Mouse (Mus musculus): Measurements from ENCODE around the gene Tbx1. TPM values are rescaled to one million over a fixed set of nuclear protein-coding genes. Genes with fewer than 3 reads are reported as not detected.

The Tbx1 gene
- polyA plus RNA-seq, 1 experiment = 4.2 TPM

DNA sequence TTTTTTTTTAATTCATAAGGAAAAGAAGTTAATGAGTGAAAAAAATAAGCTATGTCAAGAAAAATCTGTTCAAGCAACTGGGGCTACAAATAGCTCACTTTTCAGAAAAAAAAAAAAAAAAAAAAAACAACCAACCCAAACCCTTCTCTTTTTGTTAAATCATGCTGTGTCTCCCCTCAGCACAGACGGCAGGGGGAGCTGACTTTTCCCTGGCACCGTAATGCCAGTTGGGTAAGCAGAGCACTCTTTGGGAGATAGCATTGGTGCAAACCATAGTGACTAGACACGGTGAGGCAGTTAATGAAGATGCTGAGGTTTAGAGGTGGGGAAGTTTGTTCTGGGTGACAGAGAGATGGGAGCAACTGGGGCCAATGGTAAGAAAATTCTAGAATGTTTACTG is 41.6 kb upstream of the Tbx1 start:
- Histone ChIP-seq H3K4me1 (ENCODE audit: control insufficient read depth, insufficient read depth, low read length) (peaks cover 26% of the 10 kb centered on the region), H3K4me3 (ENCODE audit: control insufficient read depth, low read depth, low read length) (no peak overlapping the region), H3K36me3 (ENCODE audit: control insufficient read depth, insufficient read depth, low read length) (no peaks in the 10 kb centered on the region), H3K27ac (ENCODE audit: control insufficient read depth, insufficient read depth, low read depth, low read length) (no peak overlapping the region), H3K27me3 (ENCODE audit: control insufficient read depth, insufficient read depth, low read length) (no peaks in the 10 kb centered on the region)
- TF ChIP-seq CTCF (IDR thresholded peaks at IDR 0.05; ENCODE audit: control insufficient read depth, insufficient read depth, insufficient replicate concordance, low read depth, low read length) (no peak), POLR2A (IDR thresholded peaks at IDR 0.05; ENCODE audit: control insufficient read depth, low read depth, low read length) (no peak)

DNA sequence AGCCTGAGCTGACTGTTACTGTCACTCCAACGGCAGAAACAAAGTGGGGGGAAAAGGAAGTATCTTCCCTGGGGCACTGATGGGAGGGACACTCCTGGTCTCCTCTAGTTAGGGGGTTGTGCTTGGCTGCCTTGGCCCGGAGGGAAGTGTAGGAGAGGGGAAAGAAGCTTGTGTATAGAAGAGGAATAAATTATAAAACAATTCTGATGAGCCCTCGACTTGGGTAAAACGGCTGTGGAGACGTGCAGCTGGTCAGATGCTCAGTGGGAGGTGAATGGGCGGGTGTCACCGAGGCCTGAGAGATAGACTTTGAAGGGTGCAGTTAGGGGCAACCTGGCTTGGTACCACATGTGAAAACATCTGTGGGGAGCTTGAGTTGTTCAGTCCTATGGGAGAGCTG is 40.7 kb upstream of the Tbx1 start:
- no peak overlapping the region for H3K4me3 ChIP-seq (ENCODE audit: control insufficient read depth, low read depth, low read length)
- no peaks in the 10 kb centered on the region for H3K36me3 ChIP-seq (ENCODE audit: control insufficient read depth, insufficient read depth, low read length)
- TF ChIP-seq POLR2A (IDR thresholded peaks at IDR 0.05; ENCODE audit: control insufficient read depth, low read depth, low read length) = no peak
- TF ChIP-seq CTCF (IDR thresholded peaks at IDR 0.05; ENCODE audit: control insufficient read depth, insufficient read depth, insufficient replicate concordance, low read depth, low read length) = no peak
- H3K27ac ChIP-seq (ENCODE audit: control insufficient read depth, insufficient read depth, low read depth, low read length) = no peak overlapping the region
- H3K4me1 ChIP-seq (ENCODE audit: control insufficient read depth, insufficient read depth, low read length) = peaks cover 31% of the 10 kb centered on the region
- no peaks in the 10 kb centered on the region for H3K27me3 ChIP-seq (ENCODE audit: control insufficient read depth, insufficient read depth, low read length)

DNA sequence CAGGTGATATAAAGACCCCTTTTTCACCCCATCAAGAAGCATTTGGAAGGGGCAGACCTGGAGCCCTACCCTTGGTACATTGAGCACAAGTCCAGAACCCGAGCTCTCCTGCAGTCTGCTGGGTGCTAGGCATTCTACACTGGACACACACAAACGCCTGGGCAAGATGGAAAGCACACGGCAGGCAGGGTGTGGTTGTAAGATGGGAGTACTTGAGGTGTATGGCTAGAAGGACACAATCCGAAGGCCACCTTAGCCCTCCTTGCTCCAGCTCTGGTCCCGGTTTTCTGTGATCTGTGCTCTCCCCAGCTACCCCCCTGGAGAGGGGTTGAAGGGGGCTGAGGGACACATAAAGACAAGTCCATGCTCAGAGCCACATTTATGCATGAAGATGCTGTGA is 39.8 kb upstream of the Tbx1 start:
- no peaks in the 10 kb centered on the region for H3K27me3 ChIP-seq (ENCODE audit: control insufficient read depth, insufficient read depth, low read length)
- no peak overlapping the region for H3K27ac ChIP-seq (ENCODE audit: control insufficient read depth, insufficient read depth, low read depth, low read length)
- no peaks in the 10 kb centered on the region for H3K36me3 ChIP-seq (ENCODE audit: control insufficient read depth, insufficient read depth, low read length)
- peak overlapping the region; percentile 90 for H3K4me3 ChIP-seq (ENCODE audit: control insufficient read depth, low read depth, low read length)
- H3K4me1 ChIP-seq (ENCODE audit: control insufficient read depth, insufficient read depth, low read length) = peaks cover 37% of the 10 kb centered on the region
- TF ChIP-seq CTCF (IDR thresholded peaks at IDR 0.05; ENCODE audit: control insufficient read depth, insufficient read depth, insufficient replicate concordance, low read depth, low read length) (no peak), POLR2A (IDR thresholded peaks at IDR 0.05; ENCODE audit: control insufficient read depth, low read depth, low read length) (no peak)

DNA sequence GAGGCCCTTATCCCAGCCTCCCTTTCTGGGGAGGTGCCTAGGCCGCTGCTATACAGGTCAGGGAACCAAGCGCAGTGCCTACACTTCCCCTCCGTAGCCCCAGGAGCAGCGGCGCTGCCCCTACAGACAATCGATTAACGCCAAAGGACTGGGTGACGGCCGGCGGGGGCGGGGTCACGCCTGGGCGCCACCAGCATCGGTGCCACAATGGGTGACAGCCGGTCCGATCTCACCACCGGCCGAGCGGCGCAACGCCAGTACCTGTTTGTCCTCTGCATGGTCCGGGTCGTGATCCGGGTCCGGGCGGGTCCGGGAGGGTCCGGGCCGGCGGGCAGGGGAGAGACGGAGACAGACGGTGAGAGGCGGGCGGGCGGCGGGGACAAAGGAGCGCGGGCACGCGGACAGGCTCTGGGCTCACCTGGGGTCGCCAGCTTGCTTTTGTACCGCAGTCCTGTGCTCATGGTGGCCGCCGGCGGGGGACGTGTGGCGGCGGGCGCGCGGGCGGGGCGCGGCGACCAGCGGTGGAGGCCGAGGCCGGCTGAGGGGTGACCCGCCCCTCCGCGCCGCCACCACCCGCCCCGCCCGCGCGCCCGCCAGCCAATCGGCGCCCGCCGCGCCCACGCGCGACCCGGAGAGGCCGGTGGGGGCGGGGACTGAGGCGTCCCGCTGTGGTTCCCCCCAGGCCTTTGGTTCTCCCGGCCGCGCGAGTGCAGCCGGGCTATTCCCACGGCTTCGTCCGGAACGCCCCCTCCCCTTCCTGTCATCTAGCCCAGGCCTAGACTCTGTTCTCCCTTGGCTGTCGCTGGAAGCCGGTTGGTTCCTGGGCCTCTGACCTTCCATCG is 39.1 kb upstream of the Tbx1 start, which contains the start of gene Sept5:
Gene Sept5 (minus strand): TSS at position 565 of the 842 bp plus-strand sequence.
- no peak for TF ChIP-seq CTCF (IDR thresholded peaks at IDR 0.05; ENCODE audit: control insufficient read depth, insufficient read depth, insufficient replicate concordance, low read depth, low read length)
- TF ChIP-seq POLR2A (IDR thresholded peaks at IDR 0.05; ENCODE audit: control insufficient read depth, low read depth, low read length) = no peak
- Histone ChIP-seq H3K27me3 (ENCODE audit: control insufficient read depth, insufficient read depth, low read length) (no peaks in the 10 kb centered on the region), H3K27ac (ENCODE audit: control insufficient read depth, insufficient read depth, low read depth, low read length) (no peak within 1 kb of the TSS), H3K36me3 (ENCODE audit: control insufficient read depth, insufficient read depth, low read length) (no peaks in the 10 kb centered on the region), H3K4me3 (ENCODE audit: control insufficient read depth, low read depth, low read length) (peak within 1 kb of the TSS; percentile 90), H3K4me1 (ENCODE audit: control insufficient read depth, insufficient read depth, low read length) (peaks cover 37% of the 10 kb centered on the region)

DNA sequence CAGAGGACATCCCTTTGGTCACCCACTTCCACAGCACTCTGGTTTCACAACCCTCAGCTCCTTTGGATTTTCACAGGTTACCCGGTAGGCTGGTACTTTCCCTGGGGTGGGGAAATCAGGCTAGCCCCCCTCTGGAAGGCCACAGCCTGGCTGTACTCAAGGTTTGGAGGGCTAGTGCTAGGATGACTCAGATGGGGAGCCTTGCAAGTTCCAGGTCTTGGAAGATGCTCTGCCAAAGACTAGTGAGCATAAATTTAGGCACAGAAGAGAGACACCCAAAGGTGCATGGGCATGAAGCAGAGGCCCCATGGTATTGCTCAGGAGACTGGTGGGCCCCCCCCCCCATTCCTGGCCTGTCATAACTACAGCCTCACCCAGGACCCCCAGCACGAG is 38.5 kb upstream of the Tbx1 start:
- no peak for TF ChIP-seq CTCF (IDR thresholded peaks at IDR 0.05; ENCODE audit: control insufficient read depth, insufficient read depth, insufficient replicate concordance, low read depth, low read length)
- TF ChIP-seq POLR2A (IDR thresholded peaks at IDR 0.05; ENCODE audit: control insufficient read depth, low read depth, low read length) = no peak
- peak overlapping the region; percentile 90 for H3K4me3 ChIP-seq (ENCODE audit: control insufficient read depth, low read depth, low read length)
- H3K4me1 ChIP-seq (ENCODE audit: control insufficient read depth, insufficient read depth, low read length) = peaks cover 37% of the 10 kb centered on the region

DNA sequence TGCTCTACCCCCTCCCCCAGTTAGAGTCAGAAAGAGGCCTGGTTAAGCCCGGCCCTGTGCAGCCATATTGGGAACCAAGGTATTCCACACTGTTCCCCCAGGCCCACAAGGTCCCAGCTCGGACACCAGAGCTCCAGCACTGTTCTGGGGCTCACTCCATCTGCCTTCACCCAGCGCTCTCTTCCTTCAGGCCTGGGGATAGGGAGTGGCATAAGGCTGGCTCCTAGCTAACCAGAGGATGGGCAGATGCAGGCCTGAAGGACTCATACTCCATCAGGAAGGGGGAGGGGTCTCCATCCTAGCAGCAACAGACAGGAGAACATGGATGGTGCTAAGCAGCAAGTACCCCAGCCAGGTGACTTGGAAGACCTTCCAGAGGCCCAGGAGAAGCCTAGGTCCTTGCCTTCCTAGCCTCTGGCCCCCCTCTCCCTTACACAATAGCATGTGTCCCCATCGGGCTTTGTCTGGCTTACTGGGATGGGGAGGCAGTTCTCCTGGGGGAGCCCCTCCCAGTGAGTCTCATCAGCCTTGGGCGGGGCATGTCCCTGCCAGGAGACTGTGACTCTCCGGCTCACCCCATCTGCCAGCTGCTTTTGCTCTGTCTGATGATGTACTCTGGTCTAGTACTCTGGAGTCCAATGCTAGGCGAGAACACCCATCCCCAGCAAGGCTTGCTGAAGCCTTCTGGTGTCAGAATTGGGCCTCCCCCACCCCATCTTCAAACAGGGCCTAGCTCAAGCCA is 37.9 kb upstream of the Tbx1 start:
- H3K27ac ChIP-seq (ENCODE audit: control insufficient read depth, insufficient read depth, low read depth, low read length) = no peak overlapping the region
- H3K4me3 ChIP-seq (ENCODE audit: control insufficient read depth, low read depth, low read length) = no peak overlapping the region
- no peaks in the 10 kb centered on the region for H3K36me3 ChIP-seq (ENCODE audit: control insufficient read depth, insufficient read depth, low read length)
- TF ChIP-seq CTCF (IDR thresholded peaks at IDR 0.05; ENCODE audit: control insufficient read depth, insufficient read depth, insufficient replicate concordance, low read depth, low read length) (no peak), POLR2A (IDR thresholded peaks at IDR 0.05; ENCODE audit: control insufficient read depth, low read depth, low read length) (no peak)
- peaks cover 37% of the 10 kb centered on the region for H3K4me1 ChIP-seq (ENCODE audit: control insufficient read depth, insufficient read depth, low read length)
- no peaks in the 10 kb centered on the region for H3K27me3 ChIP-seq (ENCODE audit: control insufficient read depth, insufficient read depth, low read length)

More for the DNA sequence above, 38.5 kb upstream of the Tbx1 start:
- no peak overlapping the region for H3K27ac ChIP-seq (ENCODE audit: control insufficient read depth, insufficient read depth, low read depth, low read length)
- no peaks in the 10 kb centered on the region for H3K27me3 ChIP-seq (ENCODE audit: control insufficient read depth, insufficient read depth, low read length)
- no peaks in the 10 kb centered on the region for H3K36me3 ChIP-seq (ENCODE audit: control insufficient read depth, insufficient read depth, low read length)

DNA sequence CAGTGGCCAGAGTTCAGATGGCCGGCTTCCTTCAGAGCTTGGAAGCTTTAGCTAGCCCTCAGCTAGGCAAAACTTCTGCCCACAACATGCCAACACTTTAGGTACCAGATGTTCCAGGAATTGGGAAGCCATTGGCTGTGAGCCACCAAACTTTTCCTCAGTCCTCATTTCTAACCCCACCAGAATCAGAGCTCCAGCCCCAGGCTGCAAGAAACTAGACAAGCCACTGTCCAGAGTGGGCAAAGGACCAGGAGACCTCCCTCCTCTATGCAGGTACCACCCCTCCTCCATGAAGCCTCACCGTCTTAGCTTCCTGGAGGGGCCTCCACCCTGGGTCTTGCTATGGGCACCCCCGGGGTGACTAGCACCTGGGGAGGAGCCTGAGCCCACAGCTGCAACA is 36.7 kb upstream of the Tbx1 start:
- Histone ChIP-seq H3K4me3 (ENCODE audit: control insufficient read depth, low read depth, low read length) (no peak overlapping the region), H3K27ac (ENCODE audit: control insufficient read depth, insufficient read depth, low read depth, low read length) (no peak overlapping the region), H3K4me1 (ENCODE audit: control insufficient read depth, insufficient read depth, low read length) (peaks cover 40% of the 10 kb centered on the region), H3K36me3 (ENCODE audit: control insufficient read depth, insufficient read depth, low read length) (no peaks in the 10 kb centered on the region), H3K27me3 (ENCODE audit: control insufficient read depth, insufficient read depth, low read length) (no peaks in the 10 kb centered on the region)
- TF ChIP-seq CTCF (IDR thresholded peaks at IDR 0.05; ENCODE audit: control insufficient read depth, insufficient read depth, insufficient replicate concordance, low read depth, low read length) = no peak
- TF ChIP-seq POLR2A (IDR thresholded peaks at IDR 0.05; ENCODE audit: control insufficient read depth, low read depth, low read length) = no peak

All from testis, adult 2 months (tissue).